9 mouse cellular contexts compared by ENCODE assay signal in the genomic region with DNA sequence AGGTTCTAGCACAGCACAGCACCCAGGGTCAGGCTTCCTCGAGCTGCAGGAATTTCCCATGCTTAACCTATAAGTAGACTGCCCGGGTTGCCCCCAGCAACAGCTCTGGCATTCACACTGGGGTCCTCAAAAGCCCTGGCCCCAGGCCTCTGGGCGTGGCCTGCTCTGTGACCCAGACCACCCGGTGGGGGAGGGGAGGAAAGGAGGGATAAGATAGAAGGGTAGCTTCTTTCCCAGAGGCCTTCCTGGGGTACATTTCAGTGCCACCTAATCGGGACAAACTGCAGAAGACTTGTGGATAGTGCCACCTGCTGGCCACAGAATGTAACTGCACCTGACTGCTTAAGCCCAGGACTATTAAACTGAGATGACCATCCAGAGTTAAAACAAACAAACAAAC. TPM values are rescaled to one million over a fixed set of nuclear protein-coding genes. Genes with fewer than 3 reads are reported as not detected.
DNase-seq lines count a peak whose midpoint lies in the region; ATAC-seq and TF ChIP-seq lines count a peak whose summit lies in the region.
"Had no signal": no experiment of that assay in that cellular context is flagged by ENCODE, and none has a peak within 500 bp of the region (broad histone marks: within the 10 kb centered on the region; RNA-seq: fewer than 3 reads in every experiment).

No protein-coding gene starts in this region.

- H3K9me3 ChIP-seq in forebrain, embryonic 16.5 days (ENCODE audit: control insufficient read depth, low read length): no peaks in the 10 kb centered on the region
- H3K9me3 ChIP-seq in hindbrain, postnatal 0 days (ENCODE audit: low read length): no peaks in the 10 kb centered on the region
- no peaks in the 10 kb centered on the region for H3K9me3 ChIP-seq in limb, embryonic 12.5 days
- H3K9me3 ChIP-seq in midbrain, embryonic 14.5 days (ENCODE audit: control insufficient read depth, low read length): no peaks in the 10 kb centered on the region
- H3K9me3 ChIP-seq: megakaryocyte, embryonic 14.5 days had no signal

- ATAC-seq in forebrain, embryonic 16.5 days: peak; percentile 39
- peak; percentile 65 for ATAC-seq in hindbrain, postnatal 0 days
- 0 out of 2 replicates have a peak, but pooled peaks have one; percentile 29 for ATAC-seq in limb, embryonic 12.5 days (ENCODE audit: insufficient number of reproducible peaks, insufficient read depth, low FRiP score, low TSS enrichment, low read depth)
- peak; percentile 71 for ATAC-seq in midbrain, embryonic 14.5 days (ENCODE audit: low FRiP score, low TSS enrichment)

- peak; percentile 94 for TF ChIP-seq CTCF in hindbrain, postnatal 0 days (IDR thresholded peaks at IDR 0.05; ENCODE audit: low read depth)

- peaks cover 9% of the 10 kb centered on the region for H3K4me1 ChIP-seq in forebrain, embryonic 16.5 days (replicated peaks; ENCODE audit: control insufficient read depth, insufficient read depth, low read length)
- H3K4me1 ChIP-seq in hindbrain, postnatal 0 days (ENCODE audit: insufficient read depth, low read length): peaks cover 3% of the 10 kb centered on the region; the same call in 1 of the 2 replicates
- H3K4me1 ChIP-seq in limb, embryonic 12.5 days (replicated peaks): peaks cover 21% of the 10 kb centered on the region
- H3K4me1 ChIP-seq in midbrain, embryonic 14.5 days (ENCODE audit: control insufficient read depth, insufficient read depth, low read length): peaks cover 9% of the 10 kb centered on the region; the same call in 1 of the 2 replicates

- H3K9ac ChIP-seq in forebrain, embryonic 16.5 days (replicated peaks; ENCODE audit: low read depth, low read length): no peak overlapping the region
- H3K9ac ChIP-seq in hindbrain, postnatal 0 days (replicated peaks; ENCODE audit: low read length): no peak overlapping the region
- no peak overlapping the region for H3K9ac ChIP-seq in limb, embryonic 12.5 days (replicated peaks)
- H3K9ac ChIP-seq in midbrain, embryonic 14.5 days (replicated peaks; ENCODE audit: low read length): no peak overlapping the region

- peaks cover 43% of the 10 kb centered on the region for H3K27me3 ChIP-seq in forebrain, embryonic 16.5 days (replicated peaks; ENCODE audit: control insufficient read depth, insufficient read depth, low read length)
- H3K27me3 ChIP-seq in hindbrain, postnatal 0 days (ENCODE audit: insufficient read depth, low read length): peaks cover 32% of the 10 kb centered on the region
- H3K27me3 ChIP-seq in limb, embryonic 12.5 days: peaks cover 73% of the 10 kb centered on the region
- peaks cover 43% of the 10 kb centered on the region for H3K27me3 ChIP-seq in midbrain, embryonic 14.5 days (ENCODE audit: control insufficient read depth, insufficient read depth, low read length)

- WGBS in forebrain, embryonic 16.5 days: 4% methylated on average over 5 of the region's 5 CpGs
- WGBS in hindbrain, postnatal 0 days: 5% methylated on average over 5 of the region's 5 CpGs
- WGBS in limb, embryonic 12.5 days: 6% methylated on average over 5 of the region's 5 CpGs
- 1% methylated on average over 5 of the region's 5 CpGs for WGBS in midbrain, embryonic 14.5 days

- H3K36me3 ChIP-seq in forebrain, embryonic 16.5 days (ENCODE audit: control insufficient read depth, insufficient read depth): no peaks in the 10 kb centered on the region
- H3K36me3 ChIP-seq in hindbrain, postnatal 0 days (ENCODE audit: insufficient read depth, low read length): no peaks in the 10 kb centered on the region
- H3K36me3 ChIP-seq in limb, embryonic 12.5 days: no peaks in the 10 kb centered on the region
- H3K36me3 ChIP-seq in midbrain, embryonic 14.5 days (ENCODE audit: control insufficient read depth, insufficient read depth, low read length): no peaks in the 10 kb centered on the region

- peak; percentile 54 for DNase-seq in ovary, postnatal 14 days (ENCODE audit: low spot score)
- DNase-seq in ovary, postnatal 10 days (ENCODE audit: low spot score): no peak
- DNase-seq in cerebellum, adult 11-12 months: peak; percentile 51
- DNase-seq in hindbrain, postnatal 0 days (ENCODE audit: low spot score): peak; percentile 83
- DNase-seq in midbrain, embryonic 14.5 days: peak; percentile 88
- DNase-seq in spleen, postnatal 4 days (ENCODE audit: low spot score in 2 of 2): peak; percentile 38 to 78

- H3K4me2 ChIP-seq in forebrain, embryonic 16.5 days (ENCODE audit: low read length): no peak overlapping the region
- no peak overlapping the region for H3K4me2 ChIP-seq in hindbrain, postnatal 0 days (ENCODE audit: low read depth, low read length)
- no peak overlapping the region for H3K4me2 ChIP-seq in limb, embryonic 12.5 days
- no peak overlapping the region for H3K4me2 ChIP-seq in midbrain, embryonic 14.5 days (ENCODE audit: low read length)

- H3K4me3 ChIP-seq in forebrain, embryonic 16.5 days (replicated peaks; ENCODE audit: low read length): no peak overlapping the region
- H3K4me3 ChIP-seq in hindbrain, postnatal 0 days (ENCODE audit: low read length): no peak overlapping the region
- H3K4me3 ChIP-seq in limb, embryonic 12.5 days (replicated peaks): no peak overlapping the region
- no peak overlapping the region for H3K4me3 ChIP-seq in midbrain, embryonic 14.5 days (replicated peaks; ENCODE audit: low read depth, low read length)
- H3K4me3 ChIP-seq: megakaryocyte, embryonic 14.5 days had no signal

- no peak overlapping the region for H3K27ac ChIP-seq in forebrain, embryonic 16.5 days (ENCODE audit: low read length)
- H3K27ac ChIP-seq in hindbrain, postnatal 0 days: no peak overlapping the region
- H3K27ac ChIP-seq in limb, embryonic 12.5 days: no peak overlapping the region
- H3K27ac ChIP-seq in midbrain, embryonic 14.5 days (replicated peaks; ENCODE audit: low read depth, low read length): no peak overlapping the region

RNA-seq across cellular contexts. Expression of gene Gdf7, which starts 4.7 kb away (rescaled TPM):
- not detected in 2 replicates for polyA plus RNA-seq in forebrain, embryonic 16.5 days (2015; fragmentation: Nextera tagmentation; extraction: Ambion mirVana)
- 0.83 and 3.6 TPM in 2 replicates for total RNA-seq in hindbrain, postnatal 0 days (2014; rRNA removed)
- 0.36 and 0.54 TPM in 2 replicates for polyA plus RNA-seq in hindbrain, postnatal 0 days (2015; fragmentation: Nextera tagmentation; extraction: Ambion mirVana)
- 0.80 and 0.88 TPM in 2 replicates for polyA plus RNA-seq in limb, embryonic 12.5 days (2016; fragmentation: Nextera tagmentation; extraction: Ambion mirVana)
- 0.25 TPM in 1 of 2 replicates, not detected in the other for polyA plus RNA-seq in midbrain, embryonic 14.5 days (2014; fragmentation: Nextera tagmentation; extraction: Ambion mirVana)

RNA-seq across cellular contexts. Expression of gene Hs1bp3, which starts 6.8 kb away (rescaled TPM):
- polyA plus RNA-seq in forebrain, embryonic 16.5 days (2015; fragmentation: Nextera tagmentation; extraction: Ambion mirVana): 11.1 and 12.3 TPM in 2 replicates
- total RNA-seq in hindbrain, postnatal 0 days (2014; rRNA removed): 3.8 and 6.3 TPM in 2 replicates
- polyA plus RNA-seq in hindbrain, postnatal 0 days (2015; fragmentation: Nextera tagmentation; extraction: Ambion mirVana): 5.5 and 6.5 TPM in 2 replicates
- polyA plus RNA-seq in limb, embryonic 12.5 days (2016; fragmentation: Nextera tagmentation; extraction: Ambion mirVana): 17.5 and 19.9 TPM in 2 replicates
- 6.7 and 7.0 TPM in 2 replicates for polyA plus RNA-seq in midbrain, embryonic 14.5 days (2014; fragmentation: Nextera tagmentation; extraction: Ambion mirVana)
